Mouse (Mus musculus) intestine, embryonic 16.5 days (tissue): ENCODE measurements around the gene Pmpcb. TPM values are rescaled to one million over a fixed set of nuclear protein-coding genes. Genes with fewer than 3 reads are reported as not detected.

Experiments
- ATAC-seq: fragments of 200-750 bp; cut with Nextera tagmentation; 2 replicates; pipeline ENCODE4 v1.8.0; 2017; ENCODE audit warnings: moderate TSS enrichment, moderate library complexity
- H3K27ac ChIP-seq: fragments of 300-500 bp; sonication (generic); 2 replicates; pipeline ENCODE4 v1.5.1; 2014; ENCODE audit warnings: mild to moderate bottlenecking, low read length
- H3K27me3 ChIP-seq: fragments of 300-500 bp; sonication (generic); replicated peaks from 2 replicates; pipeline ENCODE4 v1.6.1; 2014; ENCODE audit warnings: low read length, control low read depth, mixed read lengths; ENCODE audit not compliant: control insufficient read depth, insufficient read depth
- H3K36me3 ChIP-seq: fragments of 300-500 bp; sonication (generic); 2 replicates; pipeline ENCODE4 v1.6.1; 2014; ENCODE audit warnings: low read length, control low read depth; ENCODE audit not compliant: control insufficient read depth, insufficient read depth
- H3K4me1 ChIP-seq: fragments of 300-500 bp; sonication (generic); 2 replicates; pipeline ENCODE4 v1.6.1; 2014; ENCODE audit warnings: low read length, control low read depth, mixed read lengths; ENCODE audit not compliant: control insufficient read depth, insufficient read depth
- H3K4me2 ChIP-seq: fragments of 300-500 bp; sonication (generic); 2 replicates; pipeline ENCODE4 v1.6.1; 2014; ENCODE audit warnings: low read depth, low read length, control low read depth
- H3K4me3 ChIP-seq: fragments of 300-500 bp; sonication (generic); 2 replicates; pipeline ENCODE4 v1.5.1; 2014; ENCODE audit warnings: mild to moderate bottlenecking, low read length
- H3K9ac ChIP-seq: fragments of 300-500 bp; sonication (generic); 2 replicates; pipeline ENCODE4 v1.6.1; 2014; ENCODE audit warnings: low read depth, low read length
- H3K9me3 ChIP-seq: fragments of 300-500 bp; sonication (generic); 2 replicates; pipeline ENCODE4 v1.6.1; 2016; ENCODE audit warnings: low read length, control low read depth; ENCODE audit not compliant: control insufficient read depth
- WGBS: fragments of 180-500 bp; shearing (Covaris S2); extraction: QIAGEN DNeasy Blood & Tissue Kit; methylation state at CpG from one replicate; pipeline ENCODE4 v1.1.7; 2014; 5-methylcytosine and 5-hydroxymethylcytosine counted together
- polyA plus RNA-seq: library from polyadenylated mRNA; unstranded; fragments of >200 nt; fragmentation: Nextera tagmentation; extraction: Ambion mirVana; gene quantifications from 2 replicates; pipeline ENCODE4 v1.2.1, GENCODE M21; 2015

Pmpcb gene
- polyA plus RNA-seq, 1 experiment from 2014 or later, result 82.3 TPM

DNA sequence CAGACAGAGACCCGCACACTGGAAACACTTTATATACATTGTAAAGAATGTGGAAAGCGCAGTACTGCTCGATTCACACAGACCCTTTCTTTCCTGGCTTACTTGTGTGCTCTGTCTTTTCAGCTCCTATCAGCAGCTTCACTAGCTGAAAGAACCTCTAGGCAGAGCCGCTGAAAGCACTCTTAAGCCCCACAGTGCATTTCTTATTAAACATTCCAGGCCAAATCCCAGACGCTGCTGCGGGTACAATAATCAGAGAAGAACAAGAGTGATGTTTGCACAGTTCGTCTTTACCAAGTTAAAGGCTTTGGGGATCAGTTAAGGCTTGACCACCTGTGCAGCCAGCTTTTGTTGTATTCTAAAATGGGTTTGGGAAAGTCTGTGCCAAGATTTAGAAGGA is 12.1 kb upstream of the Pmpcb start:
- Histone ChIP-seq H3K27me3 (no peaks in the 10 kb centered on the region), H3K9ac (peak overlapping the region; percentile 27; the same call in 1 of the 2 replicates), H3K36me3 (no peaks in the 10 kb centered on the region), H3K4me2 (no peak overlapping the region), H3K4me3 (no peak overlapping the region), H3K4me1 (no peaks in the 10 kb centered on the region), H3K27ac (peak overlapping the region; percentile 20), H3K9me3 (no peaks in the 10 kb centered on the region)
- WGBS, result 34% methylated on average over 7 of the region's 7 CpGs
- ATAC-seq, result no peak

DNA sequence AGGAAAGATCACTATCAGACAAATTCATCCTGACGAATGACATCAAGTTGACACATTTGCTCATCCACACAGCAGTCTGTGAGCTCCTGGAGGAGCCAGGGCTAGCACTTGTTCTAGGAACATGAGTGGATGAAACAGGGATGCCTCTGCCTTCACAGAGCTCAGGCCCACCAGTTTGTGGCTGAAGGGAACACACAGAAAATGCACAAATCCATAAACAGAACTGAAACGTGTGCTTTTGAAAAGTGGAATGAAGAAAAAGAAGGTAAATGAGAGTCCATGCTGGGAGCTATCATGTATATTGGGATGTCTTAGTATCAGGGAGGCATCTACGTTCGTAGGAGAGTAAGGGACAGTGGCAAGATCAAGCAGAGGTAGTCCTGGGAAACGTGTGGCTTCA is 7.8 kb upstream of the Pmpcb start:
- no peaks in the 10 kb centered on the region for H3K27me3 ChIP-seq
- no peaks in the 10 kb centered on the region for H3K36me3 ChIP-seq
- H3K9me3 ChIP-seq, result no peaks in the 10 kb centered on the region
- H3K4me3 ChIP-seq, result no peak overlapping the region
- no peak overlapping the region for H3K9ac ChIP-seq
- no peak overlapping the region for H3K4me2 ChIP-seq
- 83% methylated on average over 5 of the region's 5 CpGs for WGBS
- 0 out of 2 replicates have a peak, but pooled peaks cover 5% of the 10 kb centered on the region for H3K4me1 ChIP-seq
- no peak for ATAC-seq
- no peak overlapping the region for H3K27ac ChIP-seq

DNA sequence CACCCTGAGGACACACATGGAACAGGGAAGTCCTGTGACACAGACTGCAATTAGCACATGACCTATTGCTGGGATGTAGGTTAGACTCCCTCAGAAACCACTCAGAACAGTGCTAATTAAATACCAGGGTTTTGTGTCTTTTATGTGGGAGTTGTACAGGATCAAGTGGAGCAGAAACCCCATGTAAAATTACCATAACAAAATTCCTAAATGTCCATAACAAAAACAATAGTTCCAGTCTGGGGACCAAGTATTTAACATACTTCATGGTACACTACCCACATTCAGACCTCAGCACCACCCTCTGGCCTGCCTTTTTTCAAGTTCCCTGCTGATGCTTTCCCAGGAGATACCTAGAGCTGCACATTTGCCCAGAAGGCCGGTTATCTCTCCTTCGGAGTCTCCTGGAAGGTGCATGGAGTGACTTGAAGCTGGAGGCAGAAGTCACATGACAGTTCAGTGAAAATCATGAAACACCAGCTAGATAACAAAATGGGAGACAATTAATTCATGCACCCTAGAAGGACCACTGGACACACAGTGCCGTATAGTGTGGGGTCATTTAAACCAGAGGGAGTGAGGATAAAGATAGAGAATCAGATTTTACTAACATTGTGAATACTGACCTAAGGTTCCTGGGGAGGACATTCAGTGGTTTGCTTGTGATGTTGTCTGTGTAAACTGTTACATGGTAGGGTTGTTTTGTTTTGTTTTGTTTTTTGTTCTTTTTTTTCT is 4.6 kb upstream of the Pmpcb start:
- no peak overlapping the region for H3K4me2 ChIP-seq
- no peak overlapping the region for H3K4me3 ChIP-seq
- H3K4me1 ChIP-seq, result 0 out of 2 replicates have a peak, but pooled peaks cover 5% of the 10 kb centered on the region
- WGBS, result 73% methylated on average over 3 of the region's 3 CpGs
- H3K27ac ChIP-seq, result no peak overlapping the region
- H3K27me3 ChIP-seq, result no peaks in the 10 kb centered on the region
- H3K9ac ChIP-seq, result no peak overlapping the region
- no peaks in the 10 kb centered on the region for H3K36me3 ChIP-seq
- H3K9me3 ChIP-seq, result no peaks in the 10 kb centered on the region
- ATAC-seq, result no peak

DNA sequence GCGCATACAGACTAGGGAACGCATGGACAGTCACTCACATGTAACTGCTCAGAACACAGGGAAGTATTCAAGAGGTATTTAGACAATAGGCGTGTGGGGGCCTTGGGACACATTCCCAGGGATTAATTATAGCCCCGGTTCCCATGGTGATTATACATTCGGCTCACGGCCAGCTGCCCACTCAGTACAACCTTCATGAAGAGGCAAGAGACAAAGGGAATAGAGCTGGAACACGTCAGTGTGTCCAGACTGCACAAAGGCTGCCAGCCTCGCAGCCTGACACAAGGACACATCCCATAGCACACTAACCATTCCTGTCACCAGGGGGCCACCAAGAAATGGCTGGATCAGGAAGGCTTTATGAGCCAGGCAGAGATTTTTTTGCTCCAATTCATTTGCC is 4.0 kb upstream of the Pmpcb start:
- no peak overlapping the region for H3K27ac ChIP-seq
- H3K9ac ChIP-seq, result no peak overlapping the region
- no peaks in the 10 kb centered on the region for H3K27me3 ChIP-seq
- WGBS, result 33% methylated on average over 8 of the region's 8 CpGs
- no peak overlapping the region for H3K4me3 ChIP-seq
- H3K9me3 ChIP-seq, result no peaks in the 10 kb centered on the region
- H3K4me1 ChIP-seq, result peaks cover 9% of the 10 kb centered on the region
- ATAC-seq, result peak; percentile 25; the same call in 1 of the 2 replicates
- H3K4me2 ChIP-seq, result no peak overlapping the region
- no peaks in the 10 kb centered on the region for H3K36me3 ChIP-seq

DNA sequence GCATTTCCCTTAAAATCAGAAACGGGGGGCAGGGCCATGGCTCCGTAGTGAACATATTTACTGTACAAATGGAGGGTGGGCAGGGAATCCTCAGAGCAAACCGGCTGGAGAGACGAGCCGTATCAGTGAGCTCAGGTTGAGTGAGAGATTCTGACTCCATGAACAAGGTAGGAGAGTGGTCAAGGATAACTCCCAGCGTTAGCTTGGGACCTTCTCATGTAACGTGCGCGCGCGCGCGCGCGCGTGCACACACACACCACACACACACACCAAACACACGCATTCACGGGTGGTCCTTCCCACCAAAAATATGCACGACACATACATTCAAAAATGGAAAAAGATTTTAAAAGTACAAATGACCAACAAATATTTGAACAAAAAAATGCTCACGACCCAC is 1.8 kb upstream of the Pmpcb start:
- Histone ChIP-seq H3K4me2 (no peak overlapping the region; the same call in 1 of the 2 replicates), H3K9me3 (no peaks in the 10 kb centered on the region), H3K4me3 (peak overlapping the region; percentile 16), H3K9ac (no peak overlapping the region), H3K27me3 (no peaks in the 10 kb centered on the region), H3K4me1 (peaks cover 14% of the 10 kb centered on the region), H3K27ac (no peak overlapping the region), H3K36me3 (0 out of 2 replicates have a peak, but pooled peaks cover 3% of the 10 kb centered on the region)
- no peak for ATAC-seq
- WGBS, result 81% methylated on average over 20 of the region's 20 CpGs

DNA sequence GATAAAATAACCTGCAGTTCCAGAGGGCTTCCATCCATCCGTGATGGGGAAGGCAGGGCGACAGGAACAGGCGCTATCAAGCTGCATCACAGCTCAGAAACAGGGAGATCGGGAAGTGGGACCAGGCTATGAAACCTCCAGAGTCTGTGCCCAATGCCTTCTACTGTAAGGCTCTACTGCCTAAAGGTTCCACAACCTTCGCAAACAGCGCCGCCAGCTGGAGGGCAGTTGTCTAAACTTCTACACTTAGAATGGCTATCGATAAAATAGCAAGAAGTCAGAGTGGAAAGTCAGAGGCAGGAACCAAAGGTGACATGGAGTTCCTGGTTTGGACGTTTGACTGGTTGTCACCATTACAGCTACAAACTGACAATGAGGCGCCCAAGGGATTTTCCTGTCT is 1.4 kb upstream of the Pmpcb start:
- ATAC-seq, result no peak
- Histone ChIP-seq H3K9ac (0 out of 2 replicates have a peak overlapping the region, but pooled peaks have one; percentile 3), H3K4me1 (peaks cover 14% of the 10 kb centered on the region), H3K36me3 (0 out of 2 replicates have a peak, but pooled peaks cover 7% of the 10 kb centered on the region), H3K4me3 (peak overlapping the region; percentile 16), H3K27me3 (no peaks in the 10 kb centered on the region), H3K9me3 (no peaks in the 10 kb centered on the region), H3K4me2 (peak overlapping the region; percentile 5; the same call in 1 of the 2 replicates), H3K27ac (no peak overlapping the region)
- 31% methylated on average over 10 of the region's 10 CpGs for WGBS

DNA sequence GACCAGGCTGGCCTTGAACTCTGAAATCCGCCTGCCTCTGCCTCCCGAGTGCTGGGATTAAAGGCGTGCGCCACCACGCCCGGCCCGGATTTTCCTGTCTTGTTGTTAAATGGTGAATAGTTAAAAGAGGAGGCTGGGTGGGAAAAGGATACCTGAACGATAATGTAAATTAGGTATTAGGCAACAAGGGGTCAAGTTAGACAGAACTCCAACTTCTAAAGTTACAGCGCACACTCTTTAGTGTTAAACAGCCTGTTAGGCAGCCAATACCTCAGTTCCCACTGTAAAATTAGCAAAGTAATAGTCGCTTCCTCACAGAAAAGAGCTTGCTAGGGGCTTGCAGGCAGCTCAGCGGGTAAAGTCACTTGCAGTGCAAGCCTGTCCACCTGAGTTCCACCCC is 895 bp upstream of the Pmpcb start:
- H3K27me3 ChIP-seq, result no peaks in the 10 kb centered on the region
- H3K9ac ChIP-seq, result no peak overlapping the region
- H3K27ac ChIP-seq, result no peak overlapping the region
- WGBS, result 82% methylated on average over 11 of the region's 11 CpGs
- H3K4me2 ChIP-seq, result no peak overlapping the region
- H3K9me3 ChIP-seq, result no peaks in the 10 kb centered on the region
- no peak for ATAC-seq
- no peak overlapping the region for H3K4me3 ChIP-seq
- peaks cover 7% of the 10 kb centered on the region; the same call in 1 of the 2 replicates for H3K36me3 ChIP-seq
- peaks cover 14% of the 10 kb centered on the region for H3K4me1 ChIP-seq

DNA sequence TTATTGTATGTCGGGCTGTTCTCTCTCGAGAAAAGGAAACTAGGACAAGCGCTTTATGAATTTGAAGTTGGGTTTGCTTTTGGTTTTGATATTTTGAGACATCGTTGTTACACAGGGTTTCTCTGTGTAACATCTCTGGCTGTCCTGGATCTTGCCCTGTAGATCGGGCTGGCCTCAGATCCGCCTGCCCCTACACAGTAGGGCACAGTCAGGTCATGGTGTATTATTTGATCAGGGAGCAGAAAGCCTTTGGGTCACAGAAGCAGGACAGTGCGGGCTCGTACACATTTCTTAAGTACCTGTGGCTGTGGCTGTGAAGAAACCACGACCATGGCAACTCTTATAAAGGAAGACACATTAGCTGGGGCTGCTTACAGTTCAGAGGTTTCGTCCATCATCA is 679 bp downstream of the Pmpcb start:
- peak; percentile 39; the same call in 1 of the 2 replicates for ATAC-seq

DNA sequence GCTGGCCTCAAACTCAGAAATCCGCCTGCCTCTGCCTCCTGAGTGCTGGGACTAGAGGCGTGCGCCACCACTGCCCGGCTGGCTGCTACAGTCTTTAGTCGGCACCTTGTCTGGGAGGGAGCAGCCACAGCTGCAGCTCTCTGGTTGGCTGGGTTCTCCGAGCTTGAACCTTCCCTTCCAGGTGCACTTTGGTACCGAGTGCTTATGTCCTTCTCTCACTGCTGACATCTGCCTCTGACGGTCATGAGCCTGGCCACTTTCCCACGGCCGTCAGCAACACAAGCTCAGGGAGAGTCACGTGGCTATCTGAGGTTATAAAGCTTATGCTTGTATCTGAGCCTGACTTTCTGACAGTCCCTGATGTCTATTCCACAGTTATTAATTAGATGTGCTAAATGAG is 2.2 kb downstream of the Pmpcb start:
- Histone ChIP-seq H3K27me3 (no peaks in the 10 kb centered on the region), H3K4me1 (peaks cover 9% of the 10 kb centered on the region), H3K36me3 (peaks cover 21% of the 10 kb centered on the region; the same call in 1 of the 2 replicates), H3K9ac (no peak overlapping the region), H3K4me3 (no peak overlapping the region), H3K4me2 (no peak overlapping the region), H3K9me3 (no peaks in the 10 kb centered on the region), H3K27ac (no peak overlapping the region)
- WGBS, result 89% methylated on average over 11 of the region's 11 CpGs
- 0 out of 2 replicates have a peak, but pooled peaks have one; percentile 8 for ATAC-seq

More for the DNA sequence above, 679 bp downstream of the Pmpcb start:
- Histone ChIP-seq H3K9me3 (no peaks in the 10 kb centered on the region), H3K4me1 (peaks cover 14% of the 10 kb centered on the region), H3K36me3 (peaks cover 17% of the 10 kb centered on the region; the same call in 1 of the 2 replicates), H3K4me2 (peak overlapping the region; percentile 91), H3K9ac (peak overlapping the region; percentile 92), H3K27ac (no peak overlapping the region), H3K4me3 (peak overlapping the region; percentile 91), H3K27me3 (no peaks in the 10 kb centered on the region)
- WGBS, result 22% methylated on average over 10 of the region's 10 CpGs
